Mouse (Mus musculus): ENCODE results near the gene Mllt3.

Mllt3 gene

DNA sequence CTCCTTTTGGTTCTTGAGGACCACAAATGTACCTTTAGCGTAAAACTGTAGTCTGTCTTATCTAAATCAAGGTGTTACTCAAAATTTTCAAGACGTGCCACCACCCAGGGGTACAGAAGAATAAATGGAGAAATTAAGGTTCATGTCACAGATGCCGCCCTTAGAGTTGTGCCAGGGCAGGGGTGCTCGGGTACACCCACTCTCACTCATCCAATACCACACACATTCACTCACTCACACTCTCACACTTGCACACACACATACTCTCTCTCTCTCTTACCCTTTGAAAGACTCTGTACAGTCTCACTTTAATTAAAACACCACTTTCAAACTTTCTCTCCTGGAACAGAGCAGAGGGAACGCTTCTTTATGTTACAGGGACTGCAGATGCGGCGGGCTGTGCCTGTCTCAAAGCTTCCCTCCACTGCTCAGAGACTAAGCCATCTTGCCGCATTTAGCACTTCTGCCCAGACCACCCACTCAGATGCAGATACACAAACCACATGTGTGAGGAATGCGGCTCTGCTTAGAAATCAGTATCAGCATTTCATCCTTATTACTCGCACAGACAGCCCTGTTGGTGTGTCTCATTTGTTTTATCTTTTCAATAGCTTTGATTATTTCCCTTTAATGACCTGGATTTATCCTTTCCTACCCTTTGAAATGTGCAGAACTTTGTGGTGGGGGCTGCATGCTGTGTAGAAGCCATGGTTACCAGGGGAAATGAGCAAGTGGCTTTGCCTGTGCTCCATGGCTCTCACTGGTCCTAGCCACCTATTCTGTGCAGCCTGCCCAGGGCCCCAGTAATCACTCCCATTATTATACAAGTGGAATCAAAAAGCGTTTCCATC lies 265.2 kb downstream of the Mllt3 start:
- no peak for DNase-seq (ENCODE audit: low spot score)

DNA sequence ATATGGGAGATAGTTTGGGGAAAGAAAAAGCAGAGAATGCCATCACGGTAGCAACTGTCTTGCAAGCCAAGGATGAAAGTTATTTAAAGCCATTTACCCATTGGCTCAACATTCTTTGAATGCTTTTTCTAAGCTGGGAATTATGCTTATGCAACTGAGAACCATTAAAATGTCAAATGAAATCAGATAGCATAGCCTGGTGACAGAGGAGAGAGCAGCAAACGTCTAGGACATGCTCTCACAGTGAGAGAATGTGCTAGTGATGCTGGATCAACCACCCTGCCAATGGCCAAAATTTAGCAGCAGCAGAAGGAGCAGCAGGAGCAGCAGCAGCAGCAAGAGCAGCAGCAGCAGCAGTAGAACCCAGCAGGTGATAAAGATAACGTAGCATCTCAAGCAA lies 267.4 kb downstream of the Mllt3 start:
- no peak for DNase-seq (ENCODE audit: low spot score)

DNA sequence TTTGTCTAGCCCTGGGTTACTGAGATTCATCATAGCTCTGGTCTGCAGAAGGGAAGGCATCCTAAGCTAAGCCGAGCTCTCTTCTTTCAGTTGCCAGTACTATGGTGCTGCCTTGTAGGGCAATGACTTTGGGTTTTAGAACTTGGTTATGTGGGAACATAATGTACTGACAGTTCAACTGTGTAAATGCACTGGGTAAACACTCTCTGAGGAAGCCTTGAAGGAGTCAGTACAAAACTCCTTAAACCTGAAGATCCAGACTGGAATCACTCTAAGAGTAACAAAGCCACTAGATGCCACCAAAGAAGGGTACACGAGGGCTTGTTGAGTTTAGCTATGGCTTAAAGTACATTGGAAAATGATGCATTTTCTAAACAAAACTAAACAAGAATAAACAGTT lies 272.1 kb downstream of the Mllt3 start:
- DNase-seq (ENCODE audit: low spot score), result no peak

DNA sequence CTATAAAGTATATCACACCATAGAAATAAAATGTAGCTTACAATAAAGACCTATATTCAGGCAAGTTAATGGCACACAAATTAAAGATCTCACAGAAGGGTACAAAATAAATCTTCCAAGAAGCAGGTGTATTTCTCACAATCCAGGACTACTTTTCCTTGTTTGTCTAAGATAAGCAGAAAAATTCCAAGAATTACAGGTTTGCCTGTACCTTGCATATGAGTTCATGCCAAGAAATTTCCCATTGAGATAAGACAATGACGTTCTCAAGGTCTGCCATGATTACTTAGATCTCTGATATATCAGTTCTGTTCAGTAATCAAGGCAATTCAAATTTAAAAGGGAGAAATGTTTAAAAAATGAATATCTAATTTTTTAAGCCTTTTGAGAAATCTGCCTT lies 272.9 kb downstream of the Mllt3 start:
- DNase-seq (ENCODE audit: low spot score), result no peak

DNA sequence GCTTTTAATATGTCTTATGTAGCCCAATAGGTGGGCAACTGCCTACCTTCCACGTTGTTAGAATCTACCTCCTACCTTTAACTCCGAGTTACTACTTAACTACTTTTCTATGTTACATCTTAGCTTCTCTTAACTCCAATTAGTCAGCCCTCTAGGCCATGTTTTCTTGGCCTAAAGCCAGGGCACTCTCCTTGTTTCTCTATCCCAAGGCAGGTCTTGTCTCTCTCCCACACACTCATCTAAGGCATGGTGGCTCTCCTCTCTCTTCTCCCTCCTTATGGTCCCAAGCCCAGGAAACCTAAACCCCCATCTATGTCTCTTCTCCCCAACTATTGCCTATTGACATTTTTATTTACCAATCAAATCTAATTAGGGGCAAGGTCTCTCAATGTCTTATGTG lies 273.5 kb downstream of the Mllt3 start:
- DNase-seq (ENCODE audit: low spot score), result no peak

DNA sequence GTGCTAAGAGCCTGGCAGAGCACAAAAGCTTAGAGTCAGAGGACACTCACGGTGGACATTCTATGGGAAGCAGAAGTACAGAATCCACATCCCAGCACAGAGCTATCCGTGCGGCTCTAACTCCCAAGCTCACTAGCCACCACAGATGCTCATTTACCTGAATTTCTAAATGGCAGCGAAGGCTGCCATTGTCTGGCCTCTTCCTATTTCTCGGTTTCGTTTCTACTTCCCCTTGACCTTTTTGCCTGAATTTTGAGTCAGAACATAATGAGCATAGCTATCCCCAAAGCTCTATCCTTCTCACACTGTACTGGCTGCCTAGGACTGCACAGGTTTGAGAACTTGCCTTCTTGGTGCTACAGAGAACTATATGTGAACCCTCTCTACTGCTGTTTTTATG lies 274.1 kb downstream of the Mllt3 start:
- DNase-seq (ENCODE audit: low spot score), result no peak

DNA sequence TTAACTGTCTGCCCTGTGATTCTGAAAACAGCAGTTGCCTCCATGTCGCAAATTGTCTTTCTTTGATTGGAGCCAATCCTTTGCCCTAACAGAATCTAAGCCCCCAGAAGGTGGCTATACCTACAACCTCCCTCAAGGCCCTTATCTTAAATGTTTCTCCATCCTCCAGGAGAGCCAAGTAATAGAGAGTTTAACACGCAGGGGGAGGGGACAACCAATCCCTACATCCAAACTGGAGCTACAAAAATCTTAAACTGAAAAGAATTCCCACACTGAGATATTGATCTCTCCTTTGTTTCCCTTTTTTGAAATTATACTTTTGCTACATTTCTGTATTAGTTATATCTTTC lies 281.7 kb downstream of the Mllt3 start:
- DNase-seq (ENCODE audit: low spot score), result no peak

DNA sequence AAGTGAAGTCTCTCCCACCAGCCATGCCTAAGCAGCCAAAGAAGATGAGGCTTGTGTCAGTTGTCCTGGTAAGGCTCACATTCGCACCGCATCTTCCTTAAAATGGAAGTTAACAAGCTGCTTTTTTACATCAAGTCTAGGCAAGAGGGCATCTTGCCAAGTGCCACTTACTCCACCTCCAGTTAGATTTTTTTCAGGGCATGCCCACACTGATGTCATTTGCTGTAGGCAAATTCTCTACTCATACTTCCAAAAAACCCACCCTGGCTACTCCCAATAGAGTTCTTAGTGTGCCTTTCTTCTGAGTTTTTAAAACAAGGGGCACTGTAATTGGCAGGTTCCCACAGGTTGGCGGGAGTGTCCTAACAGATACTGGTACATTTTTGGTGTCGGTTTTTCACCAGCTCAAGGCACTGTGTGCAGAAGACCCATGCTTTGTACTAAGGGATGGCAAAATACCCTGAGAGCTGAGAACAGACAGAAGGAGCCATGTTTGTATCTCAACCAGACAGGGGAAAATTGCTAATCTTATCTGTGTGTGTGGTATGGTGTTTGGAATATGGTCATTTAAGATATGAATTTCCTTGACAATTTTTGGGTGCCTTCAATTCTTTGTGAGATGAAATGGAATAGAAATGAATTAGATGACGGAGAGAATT lies 282.2 kb downstream of the Mllt3 start:
- DNase-seq (ENCODE audit: low spot score), result no peak

DNA sequence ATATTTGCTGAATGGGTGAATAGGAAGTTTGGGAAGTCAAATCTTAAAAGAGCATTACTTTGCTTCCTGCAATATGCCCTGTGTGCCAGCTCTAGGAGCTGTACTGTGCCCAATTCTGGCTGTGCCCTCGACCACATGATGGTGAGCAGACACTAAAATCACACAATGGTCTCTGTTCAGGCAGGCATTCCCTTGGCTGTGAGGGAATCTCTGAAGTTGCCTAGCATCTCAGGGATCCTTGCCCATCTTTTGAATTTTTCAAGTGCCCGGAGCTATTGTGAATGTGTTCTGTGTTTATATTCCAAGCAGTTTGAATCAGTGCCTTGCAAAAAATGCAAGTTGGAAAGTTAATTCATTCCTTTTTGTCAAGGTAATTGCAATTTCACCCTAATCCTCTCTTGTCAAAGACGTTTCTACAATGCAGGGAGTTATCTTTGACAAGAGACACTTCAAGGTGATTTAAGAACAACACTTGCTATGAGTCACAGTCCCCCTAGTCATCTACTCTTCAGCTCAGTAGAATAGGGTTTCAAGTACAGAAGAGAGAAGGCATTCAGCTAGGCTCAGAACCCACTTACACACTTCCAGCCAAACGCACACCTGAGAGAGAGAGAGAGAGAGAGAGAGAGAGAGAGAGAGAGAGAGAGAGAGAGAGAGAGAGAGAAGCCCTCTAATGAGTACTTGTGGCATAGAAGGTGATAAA lies 283.5 kb downstream of the Mllt3 start:
- DNase-seq (ENCODE audit: low spot score), result no peak

DNA sequence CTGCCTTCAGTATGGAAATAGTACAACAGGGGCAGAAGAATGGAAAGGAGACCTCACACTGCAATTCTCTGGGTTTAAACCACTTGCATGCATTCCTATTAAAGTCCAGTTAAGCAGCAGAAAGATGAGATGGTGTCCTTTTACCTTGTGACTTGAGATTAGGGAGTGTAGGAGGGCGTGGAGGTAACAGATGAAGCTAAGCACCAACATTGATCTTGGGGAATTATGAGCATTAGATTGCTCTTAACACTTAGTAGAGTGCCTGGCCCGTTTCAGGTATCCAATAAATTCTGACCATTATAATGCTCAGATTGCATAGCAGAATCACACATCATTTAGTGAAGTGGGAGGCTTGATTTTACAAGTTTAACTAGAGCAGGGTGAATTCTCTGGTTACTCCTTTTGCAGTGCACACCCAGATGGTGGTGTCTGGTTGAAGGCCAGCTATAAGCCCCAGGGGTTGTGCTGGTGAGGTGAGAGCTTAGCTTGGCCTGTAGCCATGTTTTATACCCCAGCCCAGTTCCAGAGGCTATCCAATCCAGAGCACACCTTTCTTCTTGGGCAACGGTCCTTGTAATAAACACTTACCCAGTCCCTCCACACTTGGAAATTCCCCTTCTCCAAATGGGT lies 288.0 kb downstream of the Mllt3 start:
- DNase-seq (ENCODE audit: low spot score), result no peak

DNA sequence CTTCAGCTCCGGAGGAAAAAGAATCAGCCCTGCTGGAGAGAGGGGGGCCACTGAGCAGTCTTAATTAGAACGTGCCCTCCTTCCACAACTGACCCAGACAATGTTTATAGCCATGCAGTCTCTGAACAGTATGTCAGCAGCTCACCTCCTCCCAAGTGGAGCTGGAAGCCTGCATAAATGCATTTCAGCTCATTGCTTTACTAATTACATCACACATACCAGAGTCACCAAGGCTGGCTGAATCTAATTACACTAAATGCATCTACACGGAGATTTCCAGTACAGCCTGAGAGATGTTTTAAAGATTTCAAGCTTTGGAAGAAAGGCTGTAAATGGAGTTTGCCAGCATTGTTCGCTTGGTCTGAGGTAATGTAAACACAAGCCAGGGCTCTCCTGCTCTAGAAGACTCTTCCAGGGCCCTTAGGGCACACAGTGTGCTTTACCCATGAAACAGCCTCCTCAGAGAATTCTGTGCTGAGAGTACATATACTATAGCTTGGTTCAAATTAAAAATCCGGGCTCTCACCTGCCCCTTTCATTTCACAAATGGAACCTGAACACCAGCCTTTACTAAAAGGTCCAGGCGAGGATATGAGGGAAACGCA lies 293.5 kb downstream of the Mllt3 start:
- peak; percentile 65 for DNase-seq (ENCODE audit: low spot score)

DNA sequence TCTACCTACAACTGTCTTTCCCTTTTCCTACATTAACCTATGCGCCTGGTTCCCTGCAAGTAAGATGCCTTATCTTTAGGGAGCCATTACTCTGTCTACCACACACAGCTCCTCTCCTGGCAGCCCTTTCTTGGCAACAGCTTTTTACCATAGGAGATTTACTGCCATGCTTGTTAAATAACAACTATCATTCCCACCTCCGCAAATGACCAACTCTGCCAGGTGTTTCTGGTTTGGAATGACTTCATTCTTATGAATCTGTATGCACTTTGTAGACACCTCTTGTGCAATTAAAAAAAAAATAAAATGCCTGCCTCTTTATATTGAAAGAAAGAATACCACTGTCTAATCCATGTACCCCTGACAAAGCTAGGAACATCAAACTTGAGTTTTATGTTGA lies 294.1 kb downstream of the Mllt3 start:
- peak; percentile 13 for DNase-seq (ENCODE audit: low spot score)

DNA sequence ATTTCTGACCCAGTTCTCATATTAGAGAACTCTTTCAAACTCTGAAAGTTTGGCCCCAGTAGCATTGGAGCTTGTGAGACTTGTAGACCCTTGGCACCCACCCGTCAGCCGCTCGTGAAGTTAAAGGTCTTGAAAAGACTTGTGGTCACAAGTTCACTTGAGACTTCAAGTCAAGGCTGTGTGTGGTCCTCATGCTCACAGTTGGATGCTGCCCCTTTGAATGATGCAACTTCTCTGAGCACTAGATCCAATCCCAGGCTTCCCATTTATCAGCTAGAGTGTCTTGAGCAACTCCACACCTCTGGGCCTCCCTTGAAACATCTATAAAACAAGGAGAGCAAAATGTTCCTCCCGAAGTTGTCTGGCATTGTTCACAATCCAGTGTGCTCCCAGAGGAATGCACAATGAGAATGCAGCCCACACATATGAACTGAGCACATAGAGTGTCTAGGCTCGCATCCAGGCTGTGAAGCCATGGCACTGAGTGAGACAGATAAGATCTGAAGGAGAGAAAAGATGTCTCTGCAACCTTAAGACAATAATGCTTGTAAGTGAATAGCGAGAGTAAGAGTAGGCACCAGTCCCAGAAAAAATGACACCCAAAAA lies 295.9 kb downstream of the Mllt3 start:
- no peak for DNase-seq (ENCODE audit: low spot score)

DNA sequence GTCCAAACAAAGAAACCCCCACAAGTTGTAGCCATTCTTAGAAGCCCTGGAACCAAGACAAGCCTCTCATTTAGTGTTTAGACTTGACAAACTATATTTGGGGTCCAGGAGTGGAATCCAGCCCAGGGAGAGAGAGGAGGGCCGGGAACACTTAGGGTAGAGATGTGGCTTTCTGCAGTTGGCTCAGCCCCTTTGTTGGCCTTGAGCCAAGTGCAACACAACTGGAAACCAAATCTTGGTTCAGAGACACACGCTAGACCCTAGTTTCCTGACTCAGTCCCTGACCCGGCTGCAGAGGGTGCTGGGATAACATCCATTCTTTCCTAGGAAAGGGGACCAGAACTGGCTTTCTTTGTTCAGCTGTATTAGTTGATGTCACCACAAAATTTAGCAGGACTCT lies 296.4 kb downstream of the Mllt3 start:
- no peak for DNase-seq (ENCODE audit: low spot score)

DNA sequence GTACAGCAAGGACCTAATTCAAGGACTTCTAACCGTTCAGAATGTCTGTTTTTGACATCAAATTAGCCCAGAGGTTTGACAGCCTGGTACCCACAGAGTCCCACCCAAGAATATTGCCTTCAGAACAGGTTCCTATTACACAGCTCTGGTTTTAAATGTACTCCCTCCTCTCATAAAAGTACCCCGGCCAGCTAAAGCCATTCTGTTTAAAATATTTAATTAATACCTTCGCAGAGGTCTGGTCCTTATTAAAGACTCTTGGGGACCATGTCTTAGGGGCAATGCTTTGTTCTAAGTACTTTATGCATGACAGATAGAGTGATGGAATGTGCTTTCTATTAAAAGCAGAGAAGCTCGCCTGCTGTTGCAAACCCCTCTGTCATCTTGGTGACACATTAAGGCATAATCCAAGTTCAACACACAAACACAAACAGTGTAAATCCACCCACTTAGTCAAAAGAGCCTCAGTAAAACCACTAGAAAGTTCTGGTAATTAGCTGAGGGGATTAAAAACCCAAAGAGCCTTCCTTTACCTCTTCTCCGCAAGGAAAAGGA lies 302.0 kb downstream of the Mllt3 start:
- DNase-seq (ENCODE audit: low spot score), result no peak

DNA sequence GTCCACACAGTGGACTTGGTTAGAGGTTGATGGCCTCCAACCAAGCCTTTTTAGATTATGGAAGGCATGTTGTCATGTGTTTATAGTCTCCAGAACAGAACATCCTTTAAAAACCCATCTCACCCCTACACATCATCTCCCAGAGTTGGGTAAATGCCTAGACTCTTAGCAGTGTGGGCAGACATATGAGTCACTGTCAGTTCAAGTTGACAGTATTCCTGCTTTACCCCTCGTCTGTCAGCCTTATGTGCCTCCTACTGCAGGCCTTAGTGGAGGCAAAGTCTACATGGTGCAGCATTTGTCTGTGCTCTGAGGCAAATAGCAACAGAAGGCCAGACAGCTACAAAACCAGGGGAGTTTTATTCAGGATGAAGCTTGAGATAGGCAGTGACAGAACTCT lies 304.6 kb downstream of the Mllt3 start:
- DNase-seq (ENCODE audit: low spot score), result no peak

DNA sequence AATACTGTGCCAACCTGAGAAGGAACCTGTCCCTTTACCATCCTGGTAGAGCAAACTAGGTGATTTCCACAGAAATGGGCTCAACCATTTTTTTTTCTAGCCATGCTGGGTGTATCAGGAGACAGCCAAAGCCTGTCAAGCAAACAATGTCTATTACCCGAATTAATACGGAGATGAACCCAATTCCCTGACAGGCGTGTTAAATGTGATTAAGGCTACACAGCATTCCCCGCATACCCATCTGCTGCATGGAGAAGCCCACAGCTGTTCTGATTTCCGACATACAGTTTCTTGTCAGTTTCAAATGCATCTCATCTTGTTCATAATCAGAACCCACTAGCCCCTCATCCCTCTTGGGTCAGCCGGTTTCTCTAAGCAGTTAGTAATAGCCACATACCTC lies 309.7 kb downstream of the Mllt3 start:
- DNase-seq (ENCODE audit: low spot score), result no peak

Measured in MN1 (cell line).